Mouse (Mus musculus): ENCODE results near the gene Rell1.
"Not testable (repeated sequence)": the region's sequence is repeated elsewhere in the genome, so short reads cannot be mapped to it uniquely, and the experiment has no call there.

The Rell1 gene

DNA sequence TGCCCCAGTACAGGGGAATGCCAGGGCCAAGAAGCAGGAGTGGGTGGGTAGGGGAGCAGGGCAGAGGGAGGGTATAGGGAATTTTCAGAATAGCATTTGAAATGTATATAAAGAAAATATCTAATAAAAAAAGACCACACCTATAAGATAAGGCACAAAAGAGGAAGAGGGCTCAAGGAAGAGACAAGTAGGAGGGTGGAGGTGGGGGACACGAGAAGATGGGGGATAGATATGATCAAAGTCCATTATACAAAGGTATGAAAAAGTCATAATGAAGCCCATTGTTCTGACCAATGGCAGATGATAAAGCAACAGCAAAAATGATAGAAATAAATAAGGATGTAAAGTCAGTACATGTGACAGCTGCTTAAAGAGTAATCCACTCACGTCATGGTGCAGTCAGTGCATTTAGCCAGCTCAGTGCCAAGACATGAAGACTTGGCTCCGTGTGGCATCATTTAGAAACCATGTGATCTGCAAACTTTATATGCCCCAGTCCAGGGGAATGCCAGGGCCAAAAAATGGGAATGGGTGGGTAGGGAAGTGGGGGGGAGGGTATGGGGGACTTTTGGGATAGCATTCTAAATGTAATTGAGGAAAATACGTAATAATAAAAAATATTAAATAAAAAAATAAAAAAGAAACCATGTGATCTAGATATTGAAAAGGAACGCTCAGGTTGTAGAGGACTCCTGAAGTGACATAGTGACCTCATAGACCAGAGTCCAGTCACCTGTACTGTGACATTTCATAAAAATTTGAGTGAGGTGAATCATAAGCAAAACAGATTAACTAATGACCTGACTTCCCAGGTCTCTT is 71.5 kb downstream of the Rell1 start:
- not testable (repeated sequence) for DNase-seq

DNA sequence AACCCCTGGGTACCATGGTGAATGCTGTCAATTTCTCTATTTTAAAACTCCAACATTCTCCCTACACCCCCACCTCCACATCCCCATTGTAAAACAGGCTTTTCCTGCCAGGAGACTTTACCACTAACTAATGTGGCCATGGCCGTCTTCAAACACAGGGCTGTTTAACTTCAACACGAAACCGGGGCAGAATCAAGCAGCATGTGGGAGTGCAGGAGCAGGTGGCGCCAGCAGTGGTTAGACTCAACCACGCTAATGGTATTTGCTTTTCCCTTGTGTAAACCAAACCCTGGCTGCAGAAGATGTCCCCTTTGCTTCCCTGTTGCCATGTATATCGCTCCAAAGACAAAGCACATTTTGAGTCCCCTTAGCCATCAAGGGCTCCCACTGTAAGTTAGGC is 76.8 kb downstream of the Rell1 start:
- no peak for DNase-seq

DNA sequence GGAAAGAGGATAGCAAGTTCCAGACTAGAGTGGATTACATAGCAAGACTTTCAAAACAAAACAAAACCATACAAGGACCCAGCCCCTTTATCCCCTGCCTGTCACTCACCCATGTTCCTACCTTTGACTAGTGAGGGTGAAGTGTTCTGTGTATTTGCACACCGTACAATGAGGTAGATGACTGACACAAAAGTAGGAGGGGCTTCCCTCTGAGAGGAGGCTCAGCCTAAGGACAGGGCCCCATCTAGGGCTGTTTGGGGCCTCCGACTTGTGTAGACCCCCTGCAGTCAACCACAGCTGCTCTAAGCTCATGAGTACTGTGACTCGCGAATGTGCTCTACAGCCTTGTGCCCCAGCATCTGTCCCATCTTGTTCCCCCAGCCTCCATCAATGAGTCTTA is 77.5 kb downstream of the Rell1 start:
- no peak for DNase-seq

DNA sequence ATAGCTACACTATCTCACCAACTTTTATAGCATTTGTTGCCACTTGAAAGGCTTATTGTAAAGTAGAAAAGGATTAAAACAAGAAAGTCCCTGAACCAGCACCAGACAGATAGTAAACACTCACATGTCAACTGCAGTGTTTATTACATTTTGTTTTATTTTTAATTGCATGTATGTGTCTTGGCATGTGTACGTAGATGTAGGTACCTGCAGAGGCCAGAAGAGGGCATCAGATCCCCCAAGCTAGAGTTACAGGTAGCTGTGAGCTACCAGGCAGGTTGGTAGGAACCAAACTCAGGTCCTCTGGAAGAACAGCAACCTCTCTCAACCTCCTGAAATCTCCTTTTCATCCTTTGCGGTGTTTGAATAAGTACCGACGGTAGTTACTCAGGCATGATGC is 81.6 kb downstream of the Rell1 start:
- no peak for DNase-seq

DNA sequence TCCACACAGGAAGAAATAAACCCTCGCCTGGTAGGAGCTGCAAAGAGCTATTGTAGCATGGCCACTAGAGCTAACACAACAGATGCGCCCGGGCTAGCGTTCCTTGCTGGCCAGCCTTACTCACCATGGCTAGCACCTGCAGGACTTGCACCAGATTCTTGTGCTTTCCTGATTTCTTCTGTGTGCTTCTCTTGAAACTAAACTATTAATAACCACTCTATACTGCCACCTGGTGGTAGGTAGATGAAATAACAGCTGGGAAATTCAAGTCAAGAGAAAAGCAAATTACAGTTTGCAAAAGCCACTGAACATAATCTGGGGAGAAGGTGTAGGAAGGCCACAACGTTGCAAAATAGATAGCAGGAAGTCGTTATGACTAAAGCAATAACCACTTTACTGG is 82.0 kb downstream of the Rell1 start:
- DNase-seq, result peak; percentile 21 to 35

DNA sequence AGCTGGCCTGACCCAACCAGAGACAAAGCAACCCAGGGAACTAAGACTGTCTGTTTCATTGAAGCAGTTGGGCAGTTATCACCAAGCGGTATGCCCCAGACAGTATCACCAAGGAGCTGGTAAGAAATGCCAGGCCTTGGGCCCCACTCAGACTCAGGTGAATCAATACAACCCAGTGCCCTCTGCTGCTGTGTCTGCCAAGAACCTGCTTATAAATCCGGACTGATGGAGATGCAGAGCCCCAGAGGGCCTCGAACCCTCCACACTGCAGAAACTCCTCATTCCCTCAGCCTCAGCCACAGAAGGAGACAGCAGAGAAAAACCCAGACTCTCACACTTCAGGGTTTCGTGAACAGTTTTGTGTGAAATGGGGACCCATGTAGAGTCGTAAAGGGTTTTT is 82.4 kb downstream of the Rell1 start:
- DNase-seq, result no peak

DNA sequence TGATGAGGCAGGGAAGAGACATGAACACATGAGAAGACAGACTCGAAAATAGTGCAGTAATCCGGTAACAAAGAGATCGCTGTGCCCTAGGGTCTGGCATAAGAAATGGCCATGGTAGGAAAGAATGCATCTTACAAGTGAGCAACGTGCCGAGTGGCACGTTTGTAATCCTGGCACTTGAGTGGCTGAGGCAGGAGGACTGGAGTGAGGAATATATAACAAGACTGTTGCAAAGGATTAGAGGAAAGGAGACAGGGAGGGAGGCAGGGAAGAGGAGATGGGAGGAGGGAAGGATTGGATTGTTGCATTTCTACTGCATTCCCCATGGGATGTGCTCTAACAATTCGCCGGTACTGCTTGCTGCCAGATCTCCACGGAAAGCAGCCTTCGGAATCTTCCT is 89.7 kb downstream of the Rell1 start:
- no peak for DNase-seq

DNA sequence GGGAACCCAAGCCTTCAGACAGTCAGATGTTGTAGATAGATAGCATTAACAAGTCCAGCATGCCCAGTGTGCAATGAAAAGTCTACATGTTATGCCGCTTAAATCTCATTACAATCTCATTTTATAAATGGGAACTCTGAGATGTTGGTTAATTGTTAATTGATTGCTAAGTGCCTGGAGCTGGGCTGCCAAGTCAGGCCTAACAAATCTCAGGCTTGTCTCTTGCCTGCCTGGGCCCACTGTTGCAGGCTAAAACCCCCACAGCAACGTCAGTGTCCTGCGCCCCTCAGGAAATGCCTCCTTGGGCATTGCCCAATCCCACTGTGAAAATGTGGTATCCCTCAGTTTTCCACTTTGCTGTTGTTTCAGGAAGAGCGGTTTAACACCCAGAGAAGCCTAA is 92.6 kb downstream of the Rell1 start:
- DNase-seq, result no peak

DNA sequence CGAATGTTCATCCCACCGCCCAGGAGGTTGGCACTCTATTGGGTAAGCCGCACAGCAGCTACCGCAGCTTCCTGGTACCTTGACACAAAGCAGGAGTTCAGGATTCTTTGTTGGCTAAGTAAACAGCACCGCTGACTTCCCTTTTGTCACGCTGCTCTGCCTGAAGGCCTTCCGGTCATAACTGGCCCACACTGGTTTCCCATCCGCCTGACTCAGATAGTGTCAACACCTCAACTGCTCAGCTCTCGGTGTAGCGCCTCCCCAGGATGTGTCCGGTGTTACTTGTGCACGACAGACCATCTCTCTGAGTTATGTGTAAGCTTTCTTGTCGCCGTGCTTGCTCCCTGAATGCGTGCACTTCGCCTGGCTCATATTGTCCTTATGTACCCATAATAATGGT is 93.8 kb downstream of the Rell1 start:
- DNase-seq, result no peak

DNA sequence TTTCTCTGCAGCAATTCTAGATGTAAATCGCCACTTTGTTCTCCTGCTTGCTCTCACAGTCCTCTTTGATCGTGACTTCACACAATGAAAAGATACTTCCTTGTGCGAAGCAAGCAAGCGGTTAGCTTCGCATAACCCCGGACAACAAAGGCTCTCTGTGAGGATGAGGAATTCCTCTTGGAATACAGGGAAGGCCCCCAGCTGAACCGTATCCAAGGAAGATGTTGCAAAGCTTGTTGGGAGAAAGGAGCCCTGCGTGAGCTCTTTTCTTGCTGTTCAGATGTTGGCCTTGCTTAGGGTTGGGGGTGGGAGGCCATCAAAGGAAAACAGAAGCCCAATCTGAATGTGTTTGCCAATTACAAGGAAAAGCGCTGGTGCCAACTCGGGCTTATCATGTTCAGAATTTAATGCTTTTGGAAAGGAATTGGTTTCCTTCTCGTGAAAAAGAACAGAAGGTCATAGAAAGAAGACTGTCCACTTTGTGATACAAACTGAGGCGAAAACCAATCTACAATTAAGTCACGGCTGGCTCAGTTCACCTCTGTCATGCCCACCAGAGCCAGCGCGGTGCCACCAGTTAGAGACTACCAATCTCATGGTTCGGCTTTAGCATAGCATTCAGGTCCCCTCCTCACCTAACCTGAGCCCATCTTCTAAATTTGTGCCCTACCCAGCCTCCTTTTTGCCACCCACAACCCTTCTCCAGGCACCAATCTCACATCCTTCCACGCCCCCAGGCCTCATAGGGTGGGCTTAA is 96.3 kb downstream of the Rell1 start:
- peak; percentile 30 to 39 for DNase-seq

DNA sequence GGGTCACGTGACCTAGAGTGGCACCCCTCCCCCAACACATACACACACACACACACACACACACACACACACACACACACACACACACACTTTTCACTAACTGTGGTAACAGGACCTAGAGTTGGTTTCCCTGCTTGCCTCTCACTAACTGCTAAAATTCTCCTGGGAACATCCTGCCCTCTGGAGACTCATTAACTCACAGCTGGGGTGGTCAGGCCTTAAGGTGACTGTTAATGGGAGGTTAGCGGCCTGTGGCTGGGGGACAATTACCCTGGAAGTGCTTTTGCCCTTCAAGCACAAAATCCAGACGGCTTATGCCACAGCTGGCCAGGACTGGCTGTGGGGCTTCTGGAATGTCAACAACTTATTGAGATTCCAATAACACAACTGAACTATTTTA is 101.3 kb downstream of the Rell1 start:
- no peak for DNase-seq

DNA sequence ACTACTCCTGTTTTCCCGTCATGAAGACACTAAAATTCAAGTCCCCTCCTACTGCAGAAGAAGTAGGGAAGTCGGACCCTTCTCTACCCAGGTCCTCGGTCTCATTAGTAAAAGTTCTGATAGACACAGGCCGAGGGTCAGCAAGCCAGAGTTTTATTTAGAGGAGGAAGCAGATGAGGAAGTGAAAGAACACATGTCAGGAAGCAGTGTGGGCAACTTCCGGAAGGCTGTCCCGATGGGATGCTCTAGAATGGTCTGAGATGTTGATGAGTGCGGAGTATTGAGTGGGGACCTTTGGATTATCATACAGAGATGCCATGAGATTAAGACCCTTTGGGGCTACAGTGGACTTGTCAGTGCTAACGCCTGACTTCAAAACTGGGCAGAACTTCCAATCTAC is 109.8 kb downstream of the Rell1 start:
- no peak for DNase-seq

Measured in cerebellum, postnatal 14 days (tissue).